Mouse (Mus musculus): ENCODE data around the gene Hibadh. TPM values are rescaled to one million over a fixed set of nuclear protein-coding genes. Genes with fewer than 3 reads are reported as not detected.

Gene Hibadh
- polyA plus RNA-seq, 1 experiment from 2014 or later, result 44.0 TPM

DNA sequence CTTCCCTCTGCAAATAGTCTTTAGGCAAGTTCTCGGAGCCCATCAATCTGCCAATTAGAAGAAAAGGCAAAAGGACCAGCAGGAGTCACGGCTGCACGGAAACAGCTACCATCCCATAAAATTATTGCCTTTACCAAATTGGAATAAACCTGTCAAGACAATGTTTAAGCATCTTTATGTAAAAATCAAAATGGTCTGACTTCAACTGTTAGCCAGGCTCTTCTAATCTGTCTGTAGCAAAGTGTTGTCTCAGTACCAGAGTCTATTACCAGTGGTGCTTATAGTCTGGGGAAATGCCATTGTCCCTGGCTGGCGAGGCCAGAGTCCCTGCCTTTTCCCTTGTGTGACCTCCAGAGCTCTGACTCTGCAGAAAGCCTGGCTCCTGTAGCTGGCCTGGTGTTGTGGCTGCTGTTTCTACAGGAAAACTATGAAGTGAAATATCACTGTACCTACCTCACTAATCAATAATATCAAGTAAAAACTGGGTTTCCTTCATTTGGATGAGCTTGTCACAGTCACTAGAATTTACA lies 126.2 kb downstream of the Hibadh start:
- 6% methylated on average over 4 of the region's 4 CpGs for WGBS
- DNase-seq (ENCODE audit: low spot score), result no peak
- no peak overlapping the region for H3K27ac ChIP-seq (ENCODE audit: low read depth, low read length)

DNA sequence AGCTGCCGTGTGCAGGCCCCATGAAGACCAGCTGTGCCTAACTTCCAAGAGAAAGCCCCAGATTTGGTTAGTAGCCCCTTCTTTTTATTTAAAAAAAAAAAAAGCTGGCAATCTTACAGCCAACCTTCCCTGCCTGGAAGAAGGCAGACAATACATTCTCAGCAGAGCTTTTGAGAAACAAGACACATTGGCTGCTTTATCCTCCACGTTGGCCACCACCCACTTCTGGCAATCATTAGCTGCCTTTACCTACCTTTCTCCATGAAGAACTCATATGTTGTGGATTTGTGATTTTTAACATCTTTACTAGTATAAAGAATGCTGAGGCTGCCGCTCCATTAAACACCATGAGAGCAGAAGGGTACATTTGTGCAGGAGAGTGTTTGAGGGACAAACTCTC lies 131.4 kb downstream of the Hibadh start:
- no peak for ATAC-seq (replicated peaks; ENCODE audit: low FRiP score)
- H3K4me2 ChIP-seq (ENCODE audit: low read depth, low read length, severe bottlenecking), result no peak overlapping the region
- H3K9me3 ChIP-seq (ENCODE audit: control insufficient read depth, low read length), result no peaks in the 10 kb centered on the region
- DNase-seq (ENCODE audit: low spot score), result no peak
- H3K36me3 ChIP-seq (ENCODE audit: control insufficient read depth, insufficient read depth, low read length), result no peaks in the 10 kb centered on the region
- H3K9ac ChIP-seq (ENCODE audit: low read length), result no peak overlapping the region
- H3K4me1 ChIP-seq (replicated peaks; ENCODE audit: control insufficient read depth, insufficient read depth, low read length), result no peaks in the 10 kb centered on the region
- H3K27ac ChIP-seq (ENCODE audit: low read depth, low read length), result no peak overlapping the region
- H3K4me3 ChIP-seq (ENCODE audit: low read depth, low read length), result no peak overlapping the region
- no peaks in the 10 kb centered on the region for H3K27me3 ChIP-seq (ENCODE audit: control insufficient read depth, insufficient read depth, low read length)
- 91% methylated on average over 3 of the region's 3 CpGs for WGBS

More for the DNA sequence above, 126.2 kb downstream of the Hibadh start:
- ATAC-seq (replicated peaks; ENCODE audit: low FRiP score), result no peak
- Histone ChIP-seq H3K4me1 (replicated peaks; ENCODE audit: control insufficient read depth, insufficient read depth, low read length) (no peaks in the 10 kb centered on the region), H3K27me3 (ENCODE audit: control insufficient read depth, insufficient read depth, low read length) (no peaks in the 10 kb centered on the region), H3K9me3 (ENCODE audit: control insufficient read depth, low read length) (no peaks in the 10 kb centered on the region), H3K4me3 (ENCODE audit: low read depth, low read length) (no peak overlapping the region), H3K36me3 (ENCODE audit: control insufficient read depth, insufficient read depth, low read length) (no peaks in the 10 kb centered on the region), H3K4me2 (ENCODE audit: low read depth, low read length, severe bottlenecking) (no peak overlapping the region), H3K9ac (ENCODE audit: low read length) (no peak overlapping the region)

DNA sequence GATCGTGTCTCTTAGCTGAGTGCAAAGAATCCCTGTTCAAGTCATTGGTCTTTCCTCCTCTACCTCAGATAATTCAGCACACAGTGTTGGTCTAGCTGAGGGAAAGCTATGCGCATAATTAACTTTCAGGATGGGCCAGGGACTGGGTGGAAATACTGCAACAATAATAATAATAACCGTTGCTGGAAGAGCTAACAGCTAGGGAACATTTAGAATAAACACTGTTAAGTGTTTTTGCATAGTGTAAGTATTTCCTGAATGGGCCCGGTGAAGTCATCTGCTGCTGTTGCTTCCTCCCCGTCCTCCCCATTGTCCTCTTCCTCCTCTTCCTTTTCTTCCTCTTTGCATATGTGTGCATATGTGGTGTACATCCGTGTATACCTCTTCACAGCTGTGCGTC lies 132.2 kb downstream of the Hibadh start:
- no peak overlapping the region for H3K4me2 ChIP-seq (ENCODE audit: low read depth, low read length, severe bottlenecking)
- H3K4me3 ChIP-seq (ENCODE audit: low read depth, low read length), result no peak overlapping the region
- H3K27ac ChIP-seq (ENCODE audit: low read depth, low read length), result no peak overlapping the region
- 90% methylated on average over 7 of the region's 7 CpGs for WGBS
- H3K9me3 ChIP-seq (ENCODE audit: control insufficient read depth, low read length), result no peaks in the 10 kb centered on the region
- DNase-seq (ENCODE audit: low spot score) (no peak), ATAC-seq (replicated peaks; ENCODE audit: low FRiP score) (no peak)
- H3K4me1 ChIP-seq (replicated peaks; ENCODE audit: control insufficient read depth, insufficient read depth, low read length), result no peaks in the 10 kb centered on the region
- no peaks in the 10 kb centered on the region for H3K27me3 ChIP-seq (ENCODE audit: control insufficient read depth, insufficient read depth, low read length)
- no peak overlapping the region for H3K9ac ChIP-seq (ENCODE audit: low read length)
- no peaks in the 10 kb centered on the region for H3K36me3 ChIP-seq (ENCODE audit: control insufficient read depth, insufficient read depth, low read length)

DNA sequence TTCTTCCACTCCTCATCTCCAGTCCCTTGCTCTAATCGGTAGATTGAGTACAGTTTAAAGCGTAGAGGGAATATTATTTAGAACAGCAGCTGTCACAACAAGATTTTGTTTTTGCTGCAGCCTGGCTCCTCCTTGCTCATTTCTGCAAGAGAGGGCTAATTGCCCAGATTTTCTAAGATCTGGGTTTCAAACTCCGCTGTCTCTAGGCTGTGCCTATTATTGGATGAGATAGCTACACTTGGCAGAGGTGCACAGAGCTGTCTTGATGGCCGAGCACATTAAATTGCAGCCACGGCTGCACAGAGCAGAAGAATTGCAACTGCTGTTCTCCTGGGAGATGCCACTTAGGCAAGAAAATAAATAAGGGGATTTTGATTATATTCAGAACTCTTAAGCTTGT lies 133.0 kb downstream of the Hibadh start:
- H3K27ac ChIP-seq (ENCODE audit: low read depth, low read length), result no peak overlapping the region
- DNase-seq (ENCODE audit: low spot score) (no peak), ATAC-seq (replicated peaks; ENCODE audit: low FRiP score) (no peak)
- no peaks in the 10 kb centered on the region for H3K36me3 ChIP-seq (ENCODE audit: control insufficient read depth, insufficient read depth, low read length)
- no peak overlapping the region for H3K4me3 ChIP-seq (ENCODE audit: low read depth, low read length)
- no peaks in the 10 kb centered on the region for H3K4me1 ChIP-seq (replicated peaks; ENCODE audit: control insufficient read depth, insufficient read depth, low read length)
- whole genome bisulfite sequencing, result 83% methylated on average over 5 of the region's 5 CpGs
- no peaks in the 10 kb centered on the region for H3K27me3 ChIP-seq (ENCODE audit: control insufficient read depth, insufficient read depth, low read length)
- no peak overlapping the region for H3K9ac ChIP-seq (ENCODE audit: low read length)
- H3K4me2 ChIP-seq (ENCODE audit: low read depth, low read length, severe bottlenecking), result no peak overlapping the region
- no peaks in the 10 kb centered on the region for H3K9me3 ChIP-seq (ENCODE audit: control insufficient read depth, low read length)

DNA sequence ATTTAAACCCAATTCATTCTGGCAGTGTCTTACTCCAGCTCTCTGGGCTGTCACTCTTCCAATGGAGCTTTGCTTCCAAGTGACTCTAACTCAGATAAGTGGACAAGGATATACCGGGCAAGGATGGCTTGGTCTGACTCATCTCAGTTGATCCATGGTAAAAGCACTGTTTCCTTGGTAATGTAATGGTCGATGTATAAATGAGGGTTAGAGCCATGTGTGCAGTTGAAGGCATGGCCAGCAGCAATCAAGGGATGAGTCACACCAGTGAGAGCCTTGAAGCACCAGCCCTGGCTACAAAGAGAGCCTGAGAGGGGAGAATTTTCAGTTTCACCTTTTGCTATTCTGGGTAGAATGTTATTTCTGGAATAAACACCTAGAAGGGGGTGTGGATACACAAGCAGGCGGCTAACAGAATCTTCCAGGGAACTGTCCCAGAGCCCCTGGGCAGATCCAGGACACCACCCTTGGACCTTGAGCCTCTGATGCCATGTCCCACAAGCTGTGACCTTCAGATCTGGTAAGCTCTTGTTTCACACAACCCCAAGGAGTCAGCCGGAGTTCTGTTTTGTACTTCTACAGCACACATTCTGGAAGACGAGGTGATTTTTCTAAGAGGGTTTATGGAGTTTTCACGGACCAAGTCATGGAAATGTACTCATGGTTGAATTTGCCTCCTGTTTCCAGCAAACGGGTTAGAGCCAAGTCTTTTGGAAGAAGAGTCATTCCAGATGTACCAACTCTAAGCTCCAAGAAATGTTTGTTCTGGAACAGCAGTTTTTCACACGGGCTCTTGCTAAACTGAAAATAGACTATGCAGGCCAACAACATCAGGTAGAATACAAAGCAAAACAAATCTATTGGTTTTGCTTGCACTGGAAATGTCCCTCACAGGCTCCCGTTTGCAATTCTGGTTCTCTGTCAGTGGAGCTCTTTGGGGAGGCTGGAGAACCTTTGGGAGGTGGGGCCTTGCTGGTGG lies 134.1 kb downstream of the Hibadh start:
- 88% methylated on average over 9 of the region's 9 CpGs for WGBS
- no peak for ATAC-seq (replicated peaks; ENCODE audit: low FRiP score)
- Histone ChIP-seq H3K27ac (ENCODE audit: low read depth, low read length) (no peak overlapping the region), H3K36me3 (ENCODE audit: control insufficient read depth, insufficient read depth, low read length) (no peaks in the 10 kb centered on the region), H3K4me2 (ENCODE audit: low read depth, low read length, severe bottlenecking) (no peak overlapping the region), H3K4me3 (ENCODE audit: low read depth, low read length) (no peak overlapping the region), H3K4me1 (replicated peaks; ENCODE audit: control insufficient read depth, insufficient read depth, low read length) (no peaks in the 10 kb centered on the region), H3K27me3 (ENCODE audit: control insufficient read depth, insufficient read depth, low read length) (no peaks in the 10 kb centered on the region), H3K9me3 (ENCODE audit: control insufficient read depth, low read length) (no peaks in the 10 kb centered on the region), H3K9ac (ENCODE audit: low read length) (no peak overlapping the region)
- no peak for DNase-seq (ENCODE audit: low spot score)

DNA sequence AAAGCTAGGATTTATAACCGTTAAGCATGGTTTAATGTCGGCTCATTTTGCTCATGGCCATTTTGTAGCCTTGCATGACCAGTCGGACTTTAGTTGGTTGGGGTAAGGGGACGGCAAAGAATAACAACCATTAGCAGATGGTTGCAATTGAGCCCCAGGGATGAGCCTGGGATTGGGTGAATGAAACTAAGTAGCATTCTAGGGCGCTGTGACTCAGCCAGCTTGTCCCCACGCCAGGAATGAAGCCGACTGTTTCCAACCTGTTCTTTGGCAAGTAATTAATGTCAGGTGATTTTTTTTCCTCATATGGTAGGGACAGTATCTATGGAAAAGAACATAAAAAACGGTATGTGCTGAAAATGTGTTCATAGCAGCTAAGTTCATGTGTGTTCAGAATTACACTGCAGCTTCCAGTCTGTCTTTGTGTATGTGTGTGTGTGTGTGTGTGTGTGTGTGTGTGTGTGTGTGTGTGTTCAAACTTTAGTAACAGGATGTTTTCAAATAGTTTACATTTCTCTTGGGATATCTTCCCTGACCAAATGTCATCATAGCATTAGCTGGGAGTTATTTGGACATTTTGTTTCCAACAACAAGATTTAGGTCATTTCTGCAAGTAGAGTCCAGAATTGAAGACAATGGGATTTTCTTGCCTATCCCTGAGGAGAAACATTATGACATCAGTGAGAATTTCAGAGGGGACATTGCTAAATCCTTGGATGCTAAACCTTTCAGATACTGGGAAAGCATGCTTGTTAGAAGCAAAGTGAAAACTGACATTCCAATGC lies 135.3 kb downstream of the Hibadh start:
- Histone ChIP-seq H3K27me3 (ENCODE audit: control insufficient read depth, insufficient read depth, low read length) (no peaks in the 10 kb centered on the region), H3K4me3 (ENCODE audit: low read depth, low read length) (no peak overlapping the region), H3K9ac (ENCODE audit: low read length) (no peak overlapping the region), H3K9me3 (ENCODE audit: control insufficient read depth, low read length) (no peaks in the 10 kb centered on the region), H3K4me1 (replicated peaks; ENCODE audit: control insufficient read depth, insufficient read depth, low read length) (no peaks in the 10 kb centered on the region), H3K27ac (ENCODE audit: low read depth, low read length) (no peak overlapping the region), H3K4me2 (ENCODE audit: low read depth, low read length, severe bottlenecking) (no peak overlapping the region), H3K36me3 (ENCODE audit: control insufficient read depth, insufficient read depth, low read length) (no peaks in the 10 kb centered on the region)
- DNase-seq (ENCODE audit: low spot score) (no peak), ATAC-seq (replicated peaks; ENCODE audit: low FRiP score) (no peak)
- WGBS, result 80% methylated on average over 8 of the region's 8 CpGs

DNA sequence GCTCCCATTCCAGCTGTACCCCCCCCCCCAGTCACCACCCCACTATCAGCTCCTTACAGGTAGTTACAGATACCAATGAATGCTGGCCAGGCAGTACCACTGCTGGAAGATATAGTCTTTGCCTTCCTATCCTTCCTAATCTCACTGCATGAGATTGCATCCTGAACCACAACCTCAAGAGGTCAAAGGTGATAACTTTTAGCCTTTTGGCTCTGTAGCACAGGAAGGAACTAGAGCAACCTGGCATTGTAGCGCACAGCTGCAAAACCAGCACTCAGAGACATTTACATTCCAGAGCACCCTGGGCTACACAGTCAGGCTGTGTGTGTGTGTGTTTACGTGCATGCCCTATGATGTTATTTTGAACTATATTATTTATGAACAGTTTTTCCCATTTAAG lies 137.2 kb downstream of the Hibadh start:
- ATAC-seq (replicated peaks; ENCODE audit: low FRiP score), result no peak
- no peak overlapping the region for H3K9ac ChIP-seq (ENCODE audit: low read length)
- WGBS, result 89% methylated on average over 2 of the region's 2 CpGs
- H3K9me3 ChIP-seq (ENCODE audit: control insufficient read depth, low read length), result no peaks in the 10 kb centered on the region
- H3K4me1 ChIP-seq (replicated peaks; ENCODE audit: control insufficient read depth, insufficient read depth, low read length), result no peaks in the 10 kb centered on the region
- no peak overlapping the region for H3K4me2 ChIP-seq (ENCODE audit: low read depth, low read length, severe bottlenecking)
- H3K4me3 ChIP-seq (ENCODE audit: low read depth, low read length), result no peak overlapping the region
- H3K27me3 ChIP-seq (ENCODE audit: control insufficient read depth, insufficient read depth, low read length), result no peaks in the 10 kb centered on the region
- no peaks in the 10 kb centered on the region for H3K36me3 ChIP-seq (ENCODE audit: control insufficient read depth, insufficient read depth, low read length)
- DNase-seq (ENCODE audit: low spot score), result no peak
- H3K27ac ChIP-seq (ENCODE audit: low read depth, low read length), result no peak overlapping the region

DNA sequence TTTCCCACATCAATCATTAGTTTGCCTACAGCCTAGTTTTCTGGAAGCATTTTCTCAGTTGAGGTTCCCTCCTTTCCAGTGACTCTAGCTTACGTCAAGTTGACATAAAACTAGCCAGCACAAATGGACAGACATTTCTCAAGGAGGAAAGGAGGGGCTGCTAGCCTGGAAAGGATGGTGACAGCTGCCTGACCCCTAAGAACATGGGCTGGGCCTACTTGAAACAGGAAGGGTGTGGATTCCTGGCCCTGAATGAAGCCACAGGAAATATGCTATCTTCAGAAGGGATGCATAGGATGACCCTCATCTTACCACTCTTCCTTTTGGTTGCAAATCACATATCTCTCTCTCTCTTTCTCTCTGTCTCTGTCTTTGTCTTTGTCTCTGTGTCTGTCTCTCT lies 138.7 kb downstream of the Hibadh start:
- Histone ChIP-seq H3K4me1 (replicated peaks; ENCODE audit: control insufficient read depth, insufficient read depth, low read length) (no peaks in the 10 kb centered on the region), H3K27me3 (ENCODE audit: control insufficient read depth, insufficient read depth, low read length) (no peaks in the 10 kb centered on the region), H3K27ac (ENCODE audit: low read depth, low read length) (no peak overlapping the region), H3K9ac (ENCODE audit: low read length) (no peak overlapping the region), H3K4me3 (ENCODE audit: low read depth, low read length) (no peak overlapping the region), H3K36me3 (ENCODE audit: control insufficient read depth, insufficient read depth, low read length) (no peaks in the 10 kb centered on the region), H3K4me2 (ENCODE audit: low read depth, low read length, severe bottlenecking) (no peak overlapping the region), H3K9me3 (ENCODE audit: control insufficient read depth, low read length) (no peaks in the 10 kb centered on the region)
- ATAC-seq (replicated peaks; ENCODE audit: low FRiP score), result no peak
- WGBS, result 78% methylated on average over 1 of the region's 1 CpGs
- no peak for DNase-seq (ENCODE audit: low spot score)
